Mouse (Mus musculus): ENCODE results near the gene Npcd. TPM values are rescaled to one million over a fixed set of nuclear protein-coding genes. Genes with fewer than 3 reads are reported as not detected.

The Npcd gene
- polyA plus RNA-seq (2015; fragmentation: Nextera tagmentation; extraction: Ambion mirVana): 0.28 and 0.47 TPM in 2 replicates

DNA sequence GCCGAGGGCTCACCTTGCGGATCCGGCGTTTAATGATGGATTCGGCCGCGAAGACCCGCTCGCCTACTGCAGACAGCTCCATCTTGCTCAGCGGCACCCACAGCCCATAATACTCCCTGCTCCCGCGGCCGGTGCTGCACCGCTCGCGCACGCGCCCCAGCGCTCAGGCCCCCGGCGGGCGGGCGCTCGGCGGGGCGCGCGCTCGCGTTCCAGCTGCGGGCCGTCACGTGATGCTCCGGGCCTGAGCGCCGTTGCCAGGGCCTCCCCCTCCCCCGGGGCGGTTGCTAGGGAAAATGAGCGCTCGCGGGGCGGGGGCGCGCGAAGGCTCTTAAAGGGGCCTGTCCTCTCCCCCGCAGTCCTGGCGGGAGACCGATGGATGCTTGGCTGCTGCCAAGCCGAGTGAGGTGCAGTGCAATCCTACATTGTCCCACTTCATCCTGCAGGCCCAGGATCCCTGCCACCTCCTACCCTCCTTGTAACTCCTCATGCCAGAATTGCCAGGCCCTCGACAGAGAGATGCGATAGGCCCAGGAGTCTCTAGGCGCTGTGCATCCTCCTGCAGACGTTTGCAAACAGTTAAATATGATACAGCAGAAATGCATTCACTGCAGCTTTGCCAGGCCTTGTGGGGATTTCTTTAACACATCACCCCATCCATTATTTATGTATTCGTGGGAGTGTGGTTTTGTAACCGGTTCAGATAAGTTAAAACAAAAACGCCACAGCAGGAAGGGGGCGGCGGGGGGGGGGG, at the start of gene Npcd, which contains the start of gene Cbx6:
Gene Npcd (minus strand): TSS at position 108 of the 751 bp plus-strand sequence.
Gene Cbx6 (minus strand): TSS at position 559 of the 751 bp plus-strand sequence.

DNA sequence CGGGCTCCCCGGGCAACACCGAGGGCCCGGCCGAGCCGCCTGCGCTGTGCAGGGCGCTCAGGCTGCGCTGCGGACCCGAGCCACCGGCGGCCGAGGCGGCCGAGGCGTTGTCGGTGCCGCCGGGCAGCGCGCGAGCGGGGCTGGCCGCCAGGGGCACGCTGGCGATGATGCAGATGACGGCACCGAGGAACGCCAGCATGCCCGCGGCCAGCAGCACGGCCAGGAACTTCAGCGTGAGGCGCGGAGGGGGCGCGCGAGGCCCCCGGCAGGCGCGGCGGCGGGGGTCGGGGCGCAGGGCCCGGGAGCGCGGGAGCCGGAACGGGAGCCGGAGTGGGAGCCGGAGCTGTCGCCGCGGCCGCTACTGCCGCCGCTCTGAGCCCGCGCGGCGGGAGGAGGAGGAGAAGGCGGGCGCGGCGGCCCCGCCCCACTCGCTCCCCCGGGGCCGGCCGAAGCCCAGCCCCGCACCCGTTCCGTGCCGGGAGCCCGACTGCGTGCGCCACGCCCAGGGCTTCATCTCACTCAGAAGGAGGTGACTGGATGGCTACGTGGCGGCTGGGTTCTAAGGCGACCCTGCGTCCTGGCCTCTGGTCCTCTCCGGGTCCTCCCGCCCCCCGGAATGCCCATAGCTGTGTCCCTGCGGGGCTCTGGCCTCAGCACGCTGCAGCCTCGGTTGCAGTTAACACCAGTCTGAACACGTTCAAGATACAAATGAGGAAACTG, 29.5 kb downstream of the Npcd start, which contains the start of gene Nptxr:
Gene Nptxr (minus strand): TSS at position 415 of the 720 bp plus-strand sequence.

GRCm38 (mm10) chr15:79777749-79778148, 56.3 kb downstream of the Npcd start, which contains the start of gene Dnal4:
TSS of gene Dnal4 (minus strand) at chr15:79777849.

DNA sequence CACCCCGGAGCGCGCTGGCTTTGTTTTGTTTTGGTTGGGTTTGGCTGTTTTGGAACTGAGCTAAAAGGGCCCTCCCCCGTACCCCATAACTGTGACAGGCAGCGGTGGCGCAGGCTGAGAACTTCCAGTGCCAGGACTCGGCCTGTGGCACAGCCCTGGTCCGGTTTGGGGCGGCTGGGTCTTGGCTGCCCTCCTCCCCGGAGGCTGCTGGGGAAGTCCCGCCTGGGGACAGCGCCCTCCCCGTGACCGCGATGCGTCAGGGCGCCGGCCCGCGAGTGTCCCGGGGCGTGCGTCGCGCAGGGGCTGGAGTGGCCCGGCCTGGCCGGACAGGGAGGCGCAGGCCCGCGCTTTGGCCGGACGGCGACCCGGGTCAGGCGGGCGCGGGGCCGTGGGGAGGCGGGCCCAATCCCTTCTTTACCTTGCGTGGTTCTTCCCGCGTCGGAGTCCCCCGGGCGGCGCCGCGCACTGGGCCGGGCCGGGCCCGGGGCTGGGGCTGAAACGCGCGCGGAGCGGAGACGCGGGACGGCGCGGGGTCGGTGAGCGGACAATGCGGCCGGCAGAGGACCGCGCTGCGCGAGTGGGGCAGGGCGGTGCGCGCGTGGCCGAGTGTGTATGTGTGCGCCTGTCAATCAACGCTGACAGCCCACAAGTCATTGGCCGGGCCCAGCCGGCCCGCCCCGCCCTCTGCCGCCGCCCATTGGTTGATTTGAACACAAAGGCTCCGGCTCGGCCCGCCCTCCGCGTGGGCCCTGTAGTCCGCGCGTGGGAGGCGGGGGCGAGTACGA, 91.9 kb downstream of the Npcd start, which contains the start of gene Sun2:
Gene Sun2 (minus strand): TSS at position 616 of the 785 bp plus-strand sequence.

Other genes starting within 250 kb of the Npcd start
- gene Dmc1, start 229.1 kb downstream of the Npcd start, polyA plus RNA-seq (2015; fragmentation: Nextera tagmentation; extraction: Ambion mirVana): 2.4 and 6.4 TPM in 2 replicates
- 1.2 TPM in 2 replicates for gene Fam227a, start 175.3 kb downstream of the Npcd start, polyA plus RNA-seq (2015; fragmentation: Nextera tagmentation; extraction: Ambion mirVana)
- 45.7 and 49.4 TPM in 2 replicates for gene Cby1, start 175.0 kb downstream of the Npcd start, polyA plus RNA-seq (2015; fragmentation: Nextera tagmentation; extraction: Ambion mirVana)
- 206 and 230 TPM in 2 replicates for gene Tomm22, start 163.4 kb downstream of the Npcd start, polyA plus RNA-seq (2015; fragmentation: Nextera tagmentation; extraction: Ambion mirVana)
- gene Josd1, start 146.3 kb downstream of the Npcd start, polyA plus RNA-seq (2015; fragmentation: Nextera tagmentation; extraction: Ambion mirVana): 14.7 and 14.8 TPM in 2 replicates
- gene Gtpbp1, start 143.4 kb downstream of the Npcd start, polyA plus RNA-seq (2015; fragmentation: Nextera tagmentation; extraction: Ambion mirVana): 11.3 and 13.0 TPM in 2 replicates
- gene Sun2, start 91.7 kb downstream of the Npcd start, polyA plus RNA-seq (2015; fragmentation: Nextera tagmentation; extraction: Ambion mirVana): 3.8 and 3.9 TPM in 2 replicates
- gene Dnal4, start 56.4 kb downstream of the Npcd start, polyA plus RNA-seq (2015; fragmentation: Nextera tagmentation; extraction: Ambion mirVana): 31.2 and 32.9 TPM in 2 replicates
- 5.4 and 11.8 TPM in 2 replicates for gene Nptxr, start 29.5 kb downstream of the Npcd start, polyA plus RNA-seq (2015; fragmentation: Nextera tagmentation; extraction: Ambion mirVana)
- gene Cbx6, start 451 bp upstream of the Npcd start, polyA plus RNA-seq (2015; fragmentation: Nextera tagmentation; extraction: Ambion mirVana): 37.2 and 39.2 TPM in 2 replicates
- gene Apobec3, start 57.4 kb upstream of the Npcd start, polyA plus RNA-seq (2015; fragmentation: Nextera tagmentation; extraction: Ambion mirVana): 9.5 and 16.9 TPM in 2 replicates
- 4.1 and 4.2 TPM in 2 replicates for gene Cbx7, start 136.9 kb upstream of the Npcd start, polyA plus RNA-seq (2015; fragmentation: Nextera tagmentation; extraction: Ambion mirVana)
- 1.6 and 4.0 TPM in 2 replicates for gene Pdgfb, start 180.7 kb upstream of the Npcd start, polyA plus RNA-seq (2015; fragmentation: Nextera tagmentation; extraction: Ambion mirVana)